8 mouse cellular contexts compared by ENCODE assay signal in genomic region chr19:5098363-5099143, GRCm38 (mm10). TPM values are rescaled to one million over a fixed set of nuclear protein-coding genes. Genes with fewer than 3 reads are reported as not detected.
DNase-seq lines count a peak whose midpoint lies in the region; ATAC-seq and TF ChIP-seq lines count a peak whose summit lies in the region.

Gene Cnih2, minus strand, starts transcription at chr19:5098521.

- no peak for TF ChIP-seq POLR2A in thymus, adult 2 months (IDR thresholded peaks at IDR 0.05; ENCODE audit: control insufficient read depth, extremely low read depth, insufficient read depth, low read length, poor library complexity)

- H3K9me3 ChIP-seq in kidney, embryonic 15.5 days (replicated peaks) = no peaks in the 10 kb centered on the region
- no peaks in the 10 kb centered on the region for H3K9me3 ChIP-seq in liver, embryonic 11.5 days (ENCODE audit: control insufficient read depth, low read length)
- H3K9me3 ChIP-seq in neural tube, embryonic 12.5 days = no peaks in the 10 kb centered on the region

- H3K4me2 ChIP-seq in kidney, embryonic 15.5 days = peak within 1 kb of the TSS; percentile 100
- peak within 1 kb of the TSS; percentile 90 for H3K4me2 ChIP-seq in liver, embryonic 11.5 days
- peak within 1 kb of the TSS; percentile 97 for H3K4me2 ChIP-seq in neural tube, embryonic 12.5 days (replicated peaks)

- peak within 1 kb of the TSS; percentile 79 for H3K9ac ChIP-seq in kidney, embryonic 15.5 days
- H3K9ac ChIP-seq in liver, embryonic 11.5 days (ENCODE audit: low read depth, low read length) = peak within 1 kb of the TSS; percentile 63
- peak within 1 kb of the TSS; percentile 96 for H3K9ac ChIP-seq in neural tube, embryonic 12.5 days

- H3K27ac ChIP-seq in thymus, adult 2 months (ENCODE audit: control insufficient read depth, insufficient read depth, low read length) = no peak within 1 kb of the TSS
- peak within 1 kb of the TSS; percentile 45 for H3K27ac ChIP-seq in kidney, embryonic 15.5 days
- H3K27ac ChIP-seq in liver, embryonic 11.5 days (ENCODE audit: low read depth, low read length) = 0 out of 2 replicates have a peak within 1 kb of the TSS, but pooled peaks have one; percentile 29
- peak within 1 kb of the TSS; percentile 72 for H3K27ac ChIP-seq in neural tube, embryonic 12.5 days

- H3K36me3 ChIP-seq in thymus, adult 2 months (ENCODE audit: control insufficient read depth, insufficient read depth, low read length) = peaks cover 29% of the 10 kb centered on the region
- peaks cover 43% of the 10 kb centered on the region for H3K36me3 ChIP-seq in kidney, embryonic 15.5 days
- peaks cover 19% of the 10 kb centered on the region for H3K36me3 ChIP-seq in liver, embryonic 11.5 days (ENCODE audit: control insufficient read depth, insufficient read depth, low read length)
- peaks cover 50% of the 10 kb centered on the region for H3K36me3 ChIP-seq in neural tube, embryonic 12.5 days

- no peaks in the 10 kb centered on the region; the same call in 1 of the 2 replicates for H3K27me3 ChIP-seq in thymus, adult 2 months (ENCODE audit: control insufficient read depth, insufficient read depth, low read length)
- H3K27me3 ChIP-seq in kidney, embryonic 15.5 days = 0 out of 2 replicates have a peak, but pooled peaks cover 2% of the 10 kb centered on the region
- H3K27me3 ChIP-seq in liver, embryonic 11.5 days (replicated peaks; ENCODE audit: control insufficient read depth, insufficient read depth, low read length) = peaks cover 2% of the 10 kb centered on the region; the same call in 1 of the 2 replicates
- no peaks in the 10 kb centered on the region for H3K27me3 ChIP-seq in neural tube, embryonic 12.5 days (replicated peaks)

- peak; percentile 70 for DNase-seq in thymus, adult 2 months
- no peak for DNase-seq in thymus, adult 18-20 months
- peak; percentile 76 to 85 for DNase-seq in cerebellum, adult 18-20 months
- peak; percentile 74 for DNase-seq in liver, embryonic 11.5 days (ENCODE audit: low spot score)
- DNase-seq in natural killer cell, adult 2 months (ENCODE audit: low spot score in 2 of 2) = no peak

- peak within 1 kb of the TSS; percentile 24 for H3K4me3 ChIP-seq in thymus, adult 2 months (ENCODE audit: control insufficient read depth, insufficient read depth, low read length)
- H3K4me3 ChIP-seq in kidney, embryonic 15.5 days (replicated peaks) = peak within 1 kb of the TSS; percentile 63
- H3K4me3 ChIP-seq in liver, embryonic 11.5 days (ENCODE audit: low read depth, low read length) = peak within 1 kb of the TSS; percentile 45
- H3K4me3 ChIP-seq in neural tube, embryonic 12.5 days = peak within 1 kb of the TSS; percentile 74

- no peak for TF ChIP-seq CTCF in thymus, adult 2 months (IDR thresholded peaks at IDR 0.05; ENCODE audit: borderline replicate concordance, control insufficient read depth, extremely low read depth, insufficient read depth, low read length, poor library complexity)

- H3K4me1 ChIP-seq in thymus, adult 2 months (replicated peaks; ENCODE audit: control insufficient read depth, insufficient read depth, low read length) = peaks cover 10% of the 10 kb centered on the region
- H3K4me1 ChIP-seq in kidney, embryonic 15.5 days = peaks cover 59% of the 10 kb centered on the region
- peaks cover 38% of the 10 kb centered on the region for H3K4me1 ChIP-seq in liver, embryonic 11.5 days (replicated peaks; ENCODE audit: control insufficient read depth, insufficient read depth, low read length)
- H3K4me1 ChIP-seq in neural tube, embryonic 12.5 days = peaks cover 62% of the 10 kb centered on the region

- 11% methylated on average over 48 of the region's 48 CpGs for WGBS in thymus, adult 2 months
- WGBS in kidney, embryonic 15.5 days = 5% methylated on average over 31 of the region's 48 CpGs
- 6% methylated on average over 43 of the region's 48 CpGs for WGBS in liver, embryonic 11.5 days
- WGBS in neural tube, embryonic 12.5 days = 2% methylated on average over 41 of the region's 48 CpGs

- ATAC-seq in granulocyte monocyte progenitor cell, adult 5-6 weeks (replicated peaks; ENCODE audit: poor library complexity, severe bottlenecking) = peak; percentile 45
- ATAC-seq in kidney, embryonic 15.5 days (replicated peaks; ENCODE audit: low FRiP score) = peak; percentile 55
- ATAC-seq in liver, embryonic 11.5 days (replicated peaks; ENCODE audit: low FRiP score) = peak; percentile 71
- peak; percentile 37 for ATAC-seq in neural tube, embryonic 12.5 days (ENCODE audit: low FRiP score, low read depth)

RNA-seq across cellular contexts. Expression of gene Cnih2, which starts in this region (rescaled TPM):
- polyA plus RNA-seq in thymus, adult 2 months (2012; rRNA removed) = 3.7 and 4.9 TPM in 2 replicates
- total RNA-seq in granulocyte monocyte progenitor cell, adult 5-6 weeks (2014; fragmentation: Nextera tagmentation) = not detected in 2 replicates
- total RNA-seq in granulocyte monocyte progenitor cell, adult 5-6 weeks (2017) = not detected in 2 replicates
- 13.3 and 15.1 TPM in 2 replicates for polyA plus RNA-seq in kidney, embryonic 15.5 days (2015; fragmentation: Nextera tagmentation; extraction: Ambion mirVana)
- 8.4 and 9.5 TPM in 2 replicates for polyA plus RNA-seq in liver, embryonic 11.5 days (2014; fragmentation: Nextera tagmentation; extraction: Ambion mirVana)
- polyA plus RNA-seq in neural tube, embryonic 12.5 days (2016; fragmentation: Nextera tagmentation; extraction: Ambion mirVana) = 231 and 236 TPM in 2 replicates

Comparison
In these comparisons a context has a peak if more than half of its experiments do, and no peak if none do; other contexts are left out.
1. RNA of gene Cnih2 (polyA plus RNA-seq): 231 to 236 TPM in neural tube, embryonic 12.5 days; 13.3 to 15.1 TPM in kidney, embryonic 15.5 days, 8.4 to 9.5 TPM in liver, embryonic 11.5 days and 3.7 to 4.9 TPM in thymus, adult 2 months; every median in the first group is over 10 times any median in the second.
2. DNase-seq: peak in thymus, adult 2 months (single experiment), cerebellum, adult 18-20 months (2 of 2) and liver, embryonic 11.5 days (single experiment); none in thymus, adult 18-20 months (0 of 2) and natural killer cell, adult 2 months (0 of 2).
3. Peak in ATAC-seq in granulocyte monocyte progenitor cell, adult 5-6 weeks; RNA of the gene not detected or under 1 TPM.
4. H3K4me3 ChIP-seq: peak in every context shown above with its lines; median percentile 74 in neural tube, embryonic 12.5 days; 63 in kidney, embryonic 15.5 days; 45 in liver, embryonic 11.5 days; 24 in thymus, adult 2 months.
5. Peak in every context shown above with its lines, with median percentiles within 50 percentile points of each other: ATAC-seq, H3K4me2 ChIP-seq and H3K9ac ChIP-seq.